Mouse (Mus musculus) monocyte, adult 2 months (primary cell): Measurements from ENCODE around the gene Tmem171.

ENCODE experiments used
- DNase-seq, 2 experiments: peaks; one replicate each; pipeline ENCODE4 v3.0.0; 2022; ENCODE audit warnings: low spot score in 2 of 2, low read depth in 1 of 2

Tmem171 gene

DNA sequence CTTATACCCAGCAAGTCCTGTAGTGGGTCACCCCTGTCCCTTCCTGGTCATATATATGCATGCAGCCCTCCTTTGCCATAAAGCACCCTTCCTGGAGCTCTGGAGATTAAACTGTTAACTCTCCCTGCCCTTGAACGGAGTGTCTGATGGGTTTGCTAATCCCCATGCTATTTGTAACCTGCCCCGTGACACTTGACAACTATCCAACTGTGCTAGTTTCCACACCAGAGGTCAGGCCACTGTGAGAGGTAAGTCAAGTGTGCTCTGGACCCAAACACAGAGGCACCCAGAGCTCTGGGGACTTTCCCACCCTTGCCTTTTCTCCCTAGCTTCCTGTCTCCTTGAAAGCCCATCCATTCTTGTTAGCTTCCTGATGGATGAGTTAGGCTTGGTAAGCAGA lies 912 bp upstream of the Tmem171 start:
- DNase-seq, result no peak

DNA sequence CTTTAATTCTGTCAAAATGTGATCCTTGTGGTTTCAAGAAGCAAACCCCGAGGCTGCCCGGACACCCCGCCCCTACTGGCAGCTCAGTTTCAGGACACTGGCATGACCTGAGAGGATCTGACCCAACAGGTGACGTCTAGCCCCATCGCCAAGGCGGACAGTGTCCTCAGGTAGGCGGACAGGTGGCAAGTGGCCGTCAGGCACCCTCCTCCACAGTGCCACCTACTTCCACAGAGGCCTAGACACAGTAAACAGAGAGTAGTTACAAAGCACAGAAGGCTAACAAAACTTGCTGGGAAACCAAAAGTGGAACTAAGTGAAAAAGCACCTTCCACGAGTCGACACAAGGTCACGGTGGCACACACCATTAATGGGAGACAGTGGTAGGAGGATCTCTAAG lies 1.3 kb downstream of the Tmem171 start:
- DNase-seq, result no peak

DNA sequence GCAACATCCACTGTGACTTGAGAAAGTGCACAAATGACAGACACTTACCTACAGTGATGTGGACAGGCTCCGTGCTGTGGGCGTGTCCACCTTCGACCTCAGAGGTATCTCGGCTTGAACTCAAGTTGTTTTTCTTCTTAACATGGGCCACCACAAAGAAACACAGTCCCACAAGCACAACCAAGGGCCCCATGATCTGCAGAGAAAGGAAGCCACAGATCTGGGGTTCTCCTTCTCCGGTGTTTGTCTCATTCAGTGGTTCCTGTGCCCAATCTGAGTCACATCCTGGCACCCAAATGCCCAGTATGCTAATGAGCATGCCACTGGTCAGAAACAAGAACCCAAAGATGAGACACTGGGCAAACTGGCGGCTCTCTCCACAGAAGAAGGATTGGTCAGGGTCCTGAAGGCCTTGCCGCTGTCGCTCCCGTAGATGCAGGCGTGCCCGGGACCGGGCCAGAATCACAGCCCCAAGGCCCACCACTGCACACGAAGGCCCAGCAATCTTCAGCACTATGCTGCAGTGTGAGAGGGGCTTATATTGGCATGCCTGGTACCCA lies 2.6 kb downstream of the Tmem171 start:
- no peak for DNase-seq

DNA sequence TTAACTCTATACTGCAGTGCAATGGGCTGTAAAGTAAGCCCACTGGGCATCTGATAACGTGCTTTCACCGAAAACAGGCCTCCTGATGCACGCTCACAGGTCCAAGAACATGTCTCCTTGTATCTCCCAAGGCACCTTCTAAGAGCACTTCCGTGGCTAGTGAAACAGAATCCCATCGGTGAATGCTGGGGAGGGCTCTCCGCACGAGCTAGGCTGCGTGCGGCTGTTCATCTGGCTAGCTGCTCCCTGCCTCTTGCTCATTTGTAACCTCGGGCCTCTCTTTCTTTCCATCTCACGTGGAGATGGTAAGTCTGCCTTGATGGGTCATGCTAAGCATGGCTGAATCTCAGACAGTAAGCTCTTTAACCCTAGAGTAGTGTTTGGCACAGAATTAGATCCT lies 3.7 kb downstream of the Tmem171 start:
- no peak for DNase-seq

DNA sequence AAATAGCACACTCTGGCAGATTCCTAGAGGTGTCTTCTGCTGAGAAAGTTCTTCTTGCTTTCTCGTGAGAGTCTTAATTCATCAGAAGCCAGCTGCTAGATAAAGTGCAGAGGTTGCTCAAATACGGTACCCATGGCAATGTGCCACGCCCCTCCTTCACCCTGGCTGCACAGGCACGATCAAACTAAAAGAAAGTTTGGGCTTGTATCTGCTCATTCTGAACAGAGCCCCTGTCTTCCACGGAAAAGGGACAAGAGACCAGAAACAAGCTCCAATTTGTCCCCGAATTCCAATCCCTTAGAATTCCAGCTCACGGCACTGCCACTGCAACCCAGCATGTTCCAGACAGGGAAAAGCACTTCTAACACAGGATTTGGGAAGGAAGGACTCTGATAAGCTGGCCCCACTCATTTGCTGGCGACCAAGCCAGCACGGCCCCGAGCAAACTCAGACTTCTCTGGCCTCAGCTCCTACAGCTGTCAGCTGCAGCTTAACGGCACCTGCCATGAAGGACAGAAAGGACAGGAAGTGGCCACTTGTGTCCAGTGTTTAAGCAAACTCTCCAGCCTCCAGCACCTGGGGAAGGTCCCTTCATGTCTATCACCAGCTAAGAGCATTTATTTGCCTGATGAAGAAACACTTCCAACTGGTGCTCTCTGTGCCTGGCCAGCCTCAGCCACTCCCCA lies 4.9 kb downstream of the Tmem171 start:
- DNase-seq, result no peak

DNA sequence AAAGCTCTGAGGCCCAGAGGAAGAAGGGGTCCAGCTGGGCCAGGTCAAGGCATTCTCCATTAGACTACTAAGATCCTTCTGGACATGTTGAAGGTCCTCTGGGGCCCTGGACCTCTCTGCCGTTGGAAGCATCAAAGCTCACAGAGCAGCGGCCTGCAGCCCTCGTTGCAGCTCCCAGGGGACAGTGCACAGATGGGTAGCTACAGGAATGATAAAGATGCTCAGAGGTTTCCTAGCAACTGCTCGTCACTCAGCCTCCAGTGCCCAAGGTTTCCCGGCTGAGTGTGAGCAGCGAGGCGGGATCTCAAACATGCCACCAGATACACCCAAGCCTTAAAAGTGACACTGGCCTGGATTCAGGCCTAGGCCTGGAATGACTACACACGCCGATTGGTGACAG lies 6.7 kb downstream of the Tmem171 start:
- DNase-seq, result no peak

DNA sequence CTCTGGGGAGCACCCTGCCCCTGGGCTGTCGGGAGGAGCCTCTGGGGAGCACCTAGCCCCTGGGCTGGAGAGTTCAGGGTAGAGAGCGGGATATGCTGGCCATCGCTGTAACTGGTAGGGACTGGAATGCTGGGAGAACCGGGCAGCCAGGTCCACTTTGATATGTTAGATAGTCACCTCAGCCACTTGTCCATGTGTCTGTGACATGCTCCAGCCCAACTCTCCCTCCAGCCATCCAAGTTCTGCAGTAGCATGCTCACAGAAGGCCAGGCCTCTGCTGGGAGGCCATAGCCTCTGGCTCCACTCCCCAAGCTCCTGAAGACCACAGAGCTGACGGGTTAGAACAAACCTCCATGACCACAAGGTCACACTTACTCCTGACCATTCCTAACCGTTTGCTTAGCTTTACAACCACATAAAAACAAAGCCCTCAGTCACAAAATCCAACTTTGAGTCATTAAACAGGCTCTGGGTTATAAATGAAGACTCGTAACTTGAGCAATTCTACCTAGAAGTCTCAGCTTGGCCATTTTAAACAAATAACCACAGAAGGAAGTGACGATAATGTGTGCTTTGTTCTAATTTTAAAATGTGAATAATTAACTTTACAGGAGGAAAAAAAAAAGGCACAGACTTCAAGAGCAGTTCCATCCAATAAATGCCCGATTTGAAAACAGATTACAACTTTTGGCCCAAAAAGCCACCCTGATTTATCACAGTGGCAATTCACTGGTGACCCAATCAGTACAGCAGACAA lies 10.3 kb downstream of the Tmem171 start:
- no peak for DNase-seq

DNA sequence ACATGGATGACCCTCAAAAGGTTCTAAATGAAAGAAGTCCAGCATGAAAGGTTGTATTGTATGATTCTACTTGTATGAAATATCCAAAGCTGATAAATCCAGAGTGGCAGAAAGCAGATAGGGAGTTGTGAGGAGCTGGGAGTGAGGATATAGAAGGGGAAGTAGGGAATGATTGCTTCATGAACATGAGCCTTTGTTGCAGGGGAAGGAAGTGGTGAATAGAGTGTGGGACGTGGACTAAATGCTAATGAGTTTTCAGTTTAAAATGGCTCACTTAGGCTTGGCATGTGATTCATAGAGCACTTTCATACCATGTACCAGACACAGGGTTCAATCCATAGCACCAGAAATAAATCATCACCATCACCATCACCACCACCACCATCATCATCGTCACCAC lies 11.2 kb downstream of the Tmem171 start:
- DNase-seq, result no peak

DNA sequence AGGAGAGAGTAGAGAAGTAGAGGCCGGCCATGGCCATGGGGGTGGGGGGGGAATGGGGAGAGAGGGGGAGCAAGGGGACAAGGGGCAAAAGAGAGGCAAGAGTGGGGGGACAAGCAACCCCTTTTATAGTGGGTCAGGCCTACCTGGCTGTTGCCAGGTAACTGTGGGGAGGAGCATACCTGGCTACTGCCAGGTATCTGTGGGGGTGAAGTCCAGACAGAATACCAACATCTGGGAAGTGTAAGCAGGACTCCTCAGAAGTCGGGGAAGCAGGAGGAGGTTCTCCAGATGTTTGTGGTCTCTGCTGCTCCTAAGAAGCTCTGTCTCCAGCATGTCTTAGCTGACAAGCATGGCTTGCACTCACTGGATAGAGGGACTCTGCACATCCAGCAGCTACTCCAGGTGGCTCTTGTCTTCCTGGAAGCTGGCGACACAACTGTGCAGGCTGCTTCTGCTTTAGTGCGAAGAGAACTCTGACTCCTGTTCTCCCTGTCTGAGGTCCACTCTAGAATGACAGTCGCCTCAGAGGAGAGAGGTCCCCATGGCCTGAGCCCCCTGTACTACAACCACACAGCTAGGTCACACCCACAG lies 14.1 kb downstream of the Tmem171 start:
- DNase-seq, result no peak

DNA sequence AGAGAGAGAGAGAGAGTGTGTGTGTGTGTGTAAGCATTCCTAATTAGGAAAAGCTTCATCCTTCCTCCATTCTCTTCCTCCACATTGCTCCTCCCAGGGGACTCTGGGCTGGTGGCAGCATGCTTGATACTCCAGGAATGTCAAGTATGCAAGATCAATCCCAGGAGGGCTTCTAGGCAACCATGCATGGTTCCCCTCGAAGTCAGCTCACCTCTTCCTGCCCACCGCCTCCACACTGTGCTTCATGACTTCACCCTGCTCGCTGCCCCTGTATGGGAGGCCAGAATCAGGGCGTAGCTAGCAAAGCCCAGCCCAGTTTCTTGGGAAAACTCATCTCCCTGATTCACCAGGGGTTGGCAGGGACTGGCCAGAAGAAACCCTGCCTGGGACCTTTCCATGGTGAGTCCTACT lies 15.0 kb downstream of the Tmem171 start:
- DNase-seq, result no peak

DNA sequence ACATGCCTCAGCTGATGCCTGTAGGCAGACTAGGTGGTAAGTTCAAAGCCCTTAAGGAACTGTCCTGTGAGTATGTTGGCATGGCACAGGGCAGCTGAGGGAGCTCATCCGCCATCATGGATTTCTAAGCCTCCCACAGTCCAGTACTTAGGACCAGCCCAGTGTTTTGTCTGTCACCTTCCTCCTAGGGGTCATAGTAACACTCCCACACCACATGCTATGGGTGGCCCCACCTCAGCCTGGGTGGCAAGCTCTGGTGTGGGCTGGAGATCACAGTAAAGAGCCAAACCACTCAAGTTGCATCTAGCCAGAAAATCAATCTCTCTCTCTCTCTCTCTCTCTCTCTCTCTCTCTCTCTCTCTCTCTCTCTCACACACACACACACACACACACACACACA lies 15.4 kb downstream of the Tmem171 start:
- no peak for DNase-seq

DNA sequence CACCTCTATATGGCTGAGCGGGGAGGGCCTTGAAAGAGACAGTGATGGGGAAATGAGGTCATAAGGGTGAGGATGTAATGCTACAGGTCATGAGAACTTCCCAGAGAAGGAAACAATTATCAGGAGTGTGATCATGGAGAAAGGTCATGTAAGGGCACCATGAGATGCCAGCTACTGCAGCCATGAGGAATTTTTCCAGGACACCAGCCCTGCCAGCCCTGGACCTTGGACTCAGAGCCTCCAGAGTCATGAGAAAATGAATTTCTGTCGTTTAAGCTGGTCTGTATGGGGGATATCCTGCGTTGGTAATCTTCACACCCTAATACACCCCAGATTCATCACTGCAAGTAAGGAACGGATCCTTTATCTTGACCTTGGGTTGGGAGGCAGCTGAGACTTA lies 20.7 kb downstream of the Tmem171 start:
- DNase-seq, result no peak

DNA sequence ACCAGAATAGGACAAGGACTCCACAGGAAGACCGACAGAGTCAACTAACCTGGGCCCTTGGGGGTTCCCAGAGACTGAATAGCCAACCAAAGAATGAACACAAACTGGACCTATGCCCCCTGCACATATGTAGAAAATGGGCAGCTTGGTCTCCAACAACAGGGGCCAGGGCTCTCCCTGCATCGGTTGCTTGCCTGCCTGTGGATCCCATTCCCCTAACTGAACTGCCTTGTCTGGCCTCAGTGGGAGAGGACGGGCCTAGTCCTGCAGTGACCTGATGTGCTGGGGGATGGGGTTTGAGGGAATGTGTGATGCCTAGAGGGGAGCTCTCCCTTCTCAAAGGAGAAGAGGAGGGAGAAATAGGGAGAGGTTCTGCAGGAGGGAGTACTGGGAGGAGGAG lies 25.3 kb downstream of the Tmem171 start:
- no peak for DNase-seq

DNA sequence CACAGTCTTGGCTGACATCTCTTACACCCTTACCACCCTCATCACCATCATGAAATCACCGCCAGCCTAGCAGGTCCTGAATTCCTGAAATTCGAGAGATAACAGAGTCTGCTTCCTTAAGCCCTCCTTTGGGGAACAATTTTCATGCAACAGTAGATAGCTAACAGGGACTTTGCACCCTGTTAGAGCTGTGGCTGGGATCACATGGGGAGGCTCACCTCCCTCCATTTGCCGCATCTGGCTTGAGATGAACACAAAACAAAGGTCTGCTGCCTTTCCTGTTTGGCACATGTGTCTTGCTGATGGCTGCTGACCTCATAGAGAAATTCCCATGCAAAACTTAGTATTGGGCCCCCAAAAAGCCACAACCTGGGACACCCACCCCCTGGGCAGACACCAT lies 27.3 kb downstream of the Tmem171 start:
- DNase-seq, result no peak

DNA sequence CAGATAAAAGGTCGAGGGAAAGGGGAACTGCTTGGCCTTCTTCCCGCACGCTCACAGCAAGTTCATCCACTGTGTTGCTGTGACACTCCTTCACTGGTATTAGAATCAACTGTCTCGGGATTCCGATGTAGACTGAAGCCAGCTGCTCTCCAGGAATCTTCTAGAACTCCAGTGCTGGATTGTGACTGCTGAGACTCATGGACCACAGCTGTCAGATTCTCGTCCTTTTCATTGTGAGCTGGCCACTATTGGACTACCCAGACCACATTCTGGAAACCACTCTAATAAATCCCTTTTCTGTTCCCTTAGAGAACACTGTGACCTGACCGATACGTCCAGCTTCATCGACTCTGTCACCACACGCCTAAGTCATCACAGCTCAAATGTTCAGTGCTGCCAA lies 29.4 kb downstream of the Tmem171 start:
- DNase-seq, result no peak

DNA sequence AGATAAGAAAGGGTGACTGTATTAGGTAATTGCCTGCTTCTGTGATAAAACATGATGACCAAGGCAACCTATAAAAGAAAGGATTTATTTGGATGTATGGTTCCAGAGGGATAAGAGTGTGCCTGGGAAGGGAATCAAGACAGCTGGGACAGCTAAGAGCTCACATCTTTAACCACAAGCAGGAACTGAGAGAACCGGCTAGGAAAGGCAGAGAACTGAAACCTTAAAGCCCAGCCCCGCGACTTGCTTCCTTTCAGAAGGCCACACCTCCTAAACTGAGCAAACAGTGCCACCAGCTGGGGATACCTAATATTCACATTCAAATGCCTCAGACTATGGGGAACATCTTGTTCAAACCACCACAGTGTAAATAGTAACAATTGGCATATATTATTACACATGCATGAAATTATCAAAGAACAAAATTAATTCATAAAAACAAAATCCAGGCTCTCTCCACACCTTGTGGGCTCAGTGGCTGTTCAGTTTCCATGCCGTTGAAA lies 32.4 kb downstream of the Tmem171 start:
- DNase-seq, result no peak

DNA sequence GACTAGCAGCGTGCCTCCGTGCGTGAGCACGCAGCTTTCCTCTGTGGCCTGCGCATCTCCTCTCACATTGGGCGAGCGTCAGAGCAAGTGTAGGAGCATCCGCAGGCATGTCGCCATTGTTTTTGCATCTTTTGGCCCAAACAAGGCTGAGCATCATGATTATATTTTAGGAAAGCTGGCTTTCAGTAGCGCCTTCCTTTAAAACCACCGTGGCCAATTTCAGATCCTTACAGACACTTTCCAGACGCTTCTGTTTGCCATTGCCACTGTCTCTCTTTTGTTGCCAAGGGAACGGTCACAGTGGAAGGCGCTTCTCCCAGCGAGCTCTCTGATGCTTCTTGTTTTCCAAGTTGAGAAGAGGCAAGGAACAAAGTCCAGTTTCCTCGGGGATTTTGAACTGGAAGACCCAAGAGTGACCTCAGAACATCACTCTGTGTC lies 38.6 kb downstream of the Tmem171 start:
- no peak for DNase-seq

DNA sequence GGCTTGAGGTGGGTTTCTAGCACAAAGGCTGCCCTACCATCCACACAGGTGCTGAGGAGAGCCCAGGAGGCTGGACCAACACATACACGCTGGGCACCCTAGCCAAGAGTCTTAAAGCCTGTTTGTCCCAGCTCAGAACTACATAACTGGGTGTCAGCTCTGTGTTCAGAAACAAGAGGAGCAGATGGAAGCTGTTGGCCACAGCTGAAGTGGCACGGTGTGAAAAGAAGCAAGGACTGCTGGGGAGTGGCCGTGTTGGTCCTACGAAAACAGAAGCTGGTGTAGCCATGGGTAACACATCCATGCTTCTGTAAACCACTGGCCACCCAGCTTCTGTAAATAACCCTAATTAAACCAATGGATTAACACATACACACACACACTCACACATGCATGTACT lies 39.3 kb downstream of the Tmem171 start:
- no peak for DNase-seq

DNA sequence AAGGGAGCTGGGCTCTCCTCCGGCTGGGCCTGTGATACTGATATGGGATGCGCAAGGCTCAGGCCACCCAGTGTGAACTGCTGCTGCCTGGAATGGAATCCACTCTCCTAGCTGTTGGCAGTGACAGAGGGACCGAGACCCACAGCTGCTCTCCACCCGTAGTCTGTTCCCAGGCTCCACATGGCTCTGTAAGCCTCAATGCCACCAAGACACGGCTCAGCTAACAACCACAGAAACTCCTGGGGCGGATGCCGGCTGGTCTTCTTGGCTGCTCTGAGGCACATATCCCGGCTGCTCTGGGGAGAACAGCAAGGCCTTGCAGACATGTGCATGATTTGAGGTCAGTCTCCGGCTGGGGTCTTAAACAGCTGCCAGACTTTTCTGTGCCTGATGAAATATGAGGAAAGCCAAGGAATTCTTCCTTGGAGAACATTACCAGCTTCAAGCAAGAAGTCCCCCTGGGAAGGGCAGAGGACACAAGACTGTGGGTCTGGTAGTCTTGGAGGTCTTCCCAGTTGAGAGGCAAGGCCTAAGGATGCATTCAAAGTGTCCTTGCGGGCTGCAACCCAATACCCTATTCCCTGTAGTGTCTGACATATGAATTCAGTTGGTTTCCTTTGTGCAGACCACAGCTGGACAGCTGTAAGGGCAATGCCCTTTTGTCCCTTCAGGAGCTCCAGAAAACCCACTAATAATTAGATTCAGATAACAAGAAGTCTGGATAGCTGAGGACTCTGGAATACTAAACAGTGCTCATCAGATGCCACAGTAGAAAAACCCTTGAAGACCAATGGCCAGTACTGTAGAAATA lies 40.3 kb downstream of the Tmem171 start:
- no peak for DNase-seq

DNA sequence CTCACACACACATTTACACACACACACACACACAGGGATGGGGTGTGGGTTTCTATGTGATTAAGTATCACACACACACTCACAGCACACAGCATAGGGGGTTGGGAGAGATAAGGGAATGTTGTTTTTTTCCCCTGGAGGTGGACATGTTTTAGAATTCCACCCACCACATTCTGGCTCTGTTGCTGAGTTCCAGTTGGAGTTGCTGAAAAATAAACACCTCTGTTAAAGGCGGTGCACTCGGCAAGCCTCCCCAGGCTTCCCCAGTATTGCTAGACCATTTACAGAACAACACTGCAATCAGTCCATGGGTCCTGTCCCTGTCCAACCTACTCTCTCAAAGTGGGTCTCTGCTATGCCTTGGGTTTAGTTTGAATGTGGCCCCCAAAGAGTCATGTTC lies 42.4 kb downstream of the Tmem171 start:
- DNase-seq, result no peak
